Mouse (Mus musculus): ENCODE measurements around the gene Slc25a42. TPM values are rescaled to one million over a fixed set of nuclear protein-coding genes. Genes with fewer than 3 reads are reported as not detected.

Gene Slc25a42
- polyA plus RNA-seq (2015; fragmentation: Nextera tagmentation; extraction: Ambion mirVana): 4.0 and 7.2 TPM in 2 replicates

- under 1% methylated on average over 63 of the region's 66 CpGs for WGBS
- no peaks in the 10 kb centered on the region for H3K36me3 ChIP-seq (ENCODE audit: control insufficient read depth, insufficient read depth)
- H3K9me3 ChIP-seq (ENCODE audit: control insufficient read depth, low read length): no peaks in the 10 kb centered on the region
- H3K4me1 ChIP-seq (replicated peaks; ENCODE audit: control insufficient read depth, insufficient read depth, low read length): peaks cover 15% of the 10 kb centered on the region
- H3K9ac ChIP-seq (replicated peaks; ENCODE audit: low read depth, low read length): peak within 1 kb of the TSS; percentile 67
- peak within 1 kb of the TSS; percentile 26; the same call in 1 of the 2 replicates for H3K27ac ChIP-seq (ENCODE audit: low read length)
- ATAC-seq: peak; percentile 99
- H3K4me2 ChIP-seq (ENCODE audit: low read length): peak within 1 kb of the TSS; percentile 96
- peak within 1 kb of the TSS; percentile 69 for H3K4me3 ChIP-seq (replicated peaks; ENCODE audit: low read length)
- no peaks in the 10 kb centered on the region for H3K27me3 ChIP-seq (replicated peaks; ENCODE audit: control insufficient read depth, insufficient read depth, low read length)
Measured at GRCm38 (mm10) chr8:70212112-70213055, at the start of gene Slc25a42. TSS of gene Slc25a42 (minus strand) at chr8:70212305.

- Histone ChIP-seq H3K9ac (replicated peaks; ENCODE audit: low read depth, low read length) (no peak overlapping the region), H3K4me2 (ENCODE audit: low read length) (no peak overlapping the region), H3K4me1 (replicated peaks; ENCODE audit: control insufficient read depth, insufficient read depth, low read length) (no peaks in the 10 kb centered on the region), H3K27me3 (replicated peaks; ENCODE audit: control insufficient read depth, insufficient read depth, low read length) (no peaks in the 10 kb centered on the region), H3K4me3 (replicated peaks; ENCODE audit: low read length) (no peak overlapping the region), H3K27ac (ENCODE audit: low read length) (no peak overlapping the region), H3K36me3 (ENCODE audit: control insufficient read depth, insufficient read depth) (peaks cover 69% of the 10 kb centered on the region), H3K9me3 (ENCODE audit: control insufficient read depth, low read length) (no peaks in the 10 kb centered on the region)
- no peak for ATAC-seq
- 93% methylated on average over 2 of the region's 2 CpGs for WGBS
Measured at GRCm38 (mm10) chr8:70259043-70259442, 46.9 kb upstream of the Slc25a42 start.

- no peaks in the 10 kb centered on the region for H3K27me3 ChIP-seq (replicated peaks; ENCODE audit: control insufficient read depth, insufficient read depth, low read length)
- no peaks in the 10 kb centered on the region for H3K9me3 ChIP-seq (ENCODE audit: control insufficient read depth, low read length)
- no peak overlapping the region for H3K9ac ChIP-seq (replicated peaks; ENCODE audit: low read depth, low read length)
- H3K4me2 ChIP-seq (ENCODE audit: low read length): no peak overlapping the region
- no peak overlapping the region for H3K4me3 ChIP-seq (replicated peaks; ENCODE audit: low read length)
- H3K4me1 ChIP-seq (replicated peaks; ENCODE audit: control insufficient read depth, insufficient read depth, low read length): no peaks in the 10 kb centered on the region
- H3K36me3 ChIP-seq (ENCODE audit: control insufficient read depth, insufficient read depth): peaks cover 67% of the 10 kb centered on the region
- no peak overlapping the region for H3K27ac ChIP-seq (ENCODE audit: low read length)
- WGBS: 96% methylated on average over 5 of the region's 5 CpGs
- no peak for ATAC-seq
Measured at GRCm38 (mm10) chr8:70258600-70258999, 46.5 kb upstream of the Slc25a42 start.

GRCm38 (mm10) chr8:70257456-70257855 is 45.4 kb upstream of the Slc25a42 start:
- Histone ChIP-seq H3K9me3 (ENCODE audit: control insufficient read depth, low read length) (no peaks in the 10 kb centered on the region), H3K4me1 (replicated peaks; ENCODE audit: control insufficient read depth, insufficient read depth, low read length) (no peaks in the 10 kb centered on the region), H3K4me3 (replicated peaks; ENCODE audit: low read length) (no peak overlapping the region), H3K36me3 (ENCODE audit: control insufficient read depth, insufficient read depth) (peaks cover 66% of the 10 kb centered on the region), H3K27ac (ENCODE audit: low read length) (no peak overlapping the region), H3K27me3 (replicated peaks; ENCODE audit: control insufficient read depth, insufficient read depth, low read length) (no peaks in the 10 kb centered on the region), H3K4me2 (ENCODE audit: low read length) (no peak overlapping the region), H3K9ac (replicated peaks; ENCODE audit: low read depth, low read length) (no peak overlapping the region)
- WGBS: 85% methylated on average over 3 of the region's 3 CpGs
- no peak for ATAC-seq

GRCm38 (mm10) chr8:70254628-70255027 is 42.5 kb upstream of the Slc25a42 start:
- Histone ChIP-seq H3K27me3 (replicated peaks; ENCODE audit: control insufficient read depth, insufficient read depth, low read length) (no peaks in the 10 kb centered on the region), H3K9ac (replicated peaks; ENCODE audit: low read depth, low read length) (no peak overlapping the region), H3K27ac (ENCODE audit: low read length) (no peak overlapping the region), H3K4me1 (replicated peaks; ENCODE audit: control insufficient read depth, insufficient read depth, low read length) (no peaks in the 10 kb centered on the region), H3K4me3 (replicated peaks; ENCODE audit: low read length) (no peak overlapping the region), H3K4me2 (ENCODE audit: low read length) (no peak overlapping the region), H3K36me3 (ENCODE audit: control insufficient read depth, insufficient read depth) (peaks cover 60% of the 10 kb centered on the region), H3K9me3 (ENCODE audit: control insufficient read depth, low read length) (no peaks in the 10 kb centered on the region)
- ATAC-seq: no peak
- 75% methylated on average over 1 of the region's 1 CpGs for WGBS

GRCm38 (mm10) chr8:70247841-70248240 is 35.7 kb upstream of the Slc25a42 start:
- no peak for ATAC-seq
- WGBS: 87% methylated on average over 3 of the region's 3 CpGs
- H3K4me2 ChIP-seq (ENCODE audit: low read length): no peak overlapping the region
- H3K4me3 ChIP-seq (replicated peaks; ENCODE audit: low read length): no peak overlapping the region
- H3K4me1 ChIP-seq (replicated peaks; ENCODE audit: control insufficient read depth, insufficient read depth, low read length): peaks cover 13% of the 10 kb centered on the region; the same call in 1 of the 2 replicates
- H3K27me3 ChIP-seq (replicated peaks; ENCODE audit: control insufficient read depth, insufficient read depth, low read length): no peaks in the 10 kb centered on the region
- no peak overlapping the region for H3K9ac ChIP-seq (replicated peaks; ENCODE audit: low read depth, low read length)
- no peak overlapping the region for H3K27ac ChIP-seq (ENCODE audit: low read length)
- peaks cover 39% of the 10 kb centered on the region for H3K36me3 ChIP-seq (ENCODE audit: control insufficient read depth, insufficient read depth)
- no peaks in the 10 kb centered on the region for H3K9me3 ChIP-seq (ENCODE audit: control insufficient read depth, low read length)

- no peak overlapping the region for H3K4me2 ChIP-seq (ENCODE audit: low read length)
- no peak overlapping the region for H3K27ac ChIP-seq (ENCODE audit: low read length)
- no peak overlapping the region for H3K9ac ChIP-seq (replicated peaks; ENCODE audit: low read depth, low read length)
- no peaks in the 10 kb centered on the region for H3K9me3 ChIP-seq (ENCODE audit: control insufficient read depth, low read length)
- H3K4me1 ChIP-seq (replicated peaks; ENCODE audit: control insufficient read depth, insufficient read depth, low read length): peaks cover 13% of the 10 kb centered on the region; the same call in 1 of the 2 replicates
- no peaks in the 10 kb centered on the region for H3K27me3 ChIP-seq (replicated peaks; ENCODE audit: control insufficient read depth, insufficient read depth, low read length)
- WGBS: 90% methylated on average over 6 of the region's 6 CpGs
- ATAC-seq: no peak
- peaks cover 31% of the 10 kb centered on the region for H3K36me3 ChIP-seq (ENCODE audit: control insufficient read depth, insufficient read depth)
- H3K4me3 ChIP-seq (replicated peaks; ENCODE audit: low read length): no peak overlapping the region
Measured at GRCm38 (mm10) chr8:70246622-70247021, 34.5 kb upstream of the Slc25a42 start.

- no peaks in the 10 kb centered on the region for H3K9me3 ChIP-seq (ENCODE audit: control insufficient read depth, low read length)
- no peak overlapping the region for H3K4me2 ChIP-seq (ENCODE audit: low read length)
- peaks cover 43% of the 10 kb centered on the region for H3K36me3 ChIP-seq (ENCODE audit: control insufficient read depth, insufficient read depth)
- no peak overlapping the region for H3K4me3 ChIP-seq (replicated peaks; ENCODE audit: low read length)
- H3K4me1 ChIP-seq (replicated peaks; ENCODE audit: control insufficient read depth, insufficient read depth, low read length): peaks cover 15% of the 10 kb centered on the region
- no peaks in the 10 kb centered on the region for H3K27me3 ChIP-seq (replicated peaks; ENCODE audit: control insufficient read depth, insufficient read depth, low read length)
- no peak for ATAC-seq
- H3K27ac ChIP-seq (ENCODE audit: low read length): no peak overlapping the region
- no peak overlapping the region for H3K9ac ChIP-seq (replicated peaks; ENCODE audit: low read depth, low read length)
- WGBS: 94% methylated on average over 5 of the region's 5 CpGs
Measured at GRCm38 (mm10) chr8:70240642-70241041, 28.5 kb upstream of the Slc25a42 start.

- no peak overlapping the region for H3K4me2 ChIP-seq (ENCODE audit: low read length)
- no peak for ATAC-seq
- H3K36me3 ChIP-seq (ENCODE audit: control insufficient read depth, insufficient read depth): peaks cover 31% of the 10 kb centered on the region
- no peak overlapping the region for H3K4me3 ChIP-seq (replicated peaks; ENCODE audit: low read length)
- 92% methylated on average over 2 of the region's 2 CpGs for WGBS
- H3K4me1 ChIP-seq (replicated peaks; ENCODE audit: control insufficient read depth, insufficient read depth, low read length): peaks cover 20% of the 10 kb centered on the region
- no peaks in the 10 kb centered on the region for H3K27me3 ChIP-seq (replicated peaks; ENCODE audit: control insufficient read depth, insufficient read depth, low read length)
- H3K27ac ChIP-seq (ENCODE audit: low read length): no peak overlapping the region
- H3K9ac ChIP-seq (replicated peaks; ENCODE audit: low read depth, low read length): no peak overlapping the region
- no peaks in the 10 kb centered on the region for H3K9me3 ChIP-seq (ENCODE audit: control insufficient read depth, low read length)
Measured at GRCm38 (mm10) chr8:70237842-70238241, 25.7 kb upstream of the Slc25a42 start.

Measured in forebrain, embryonic 16.5 days (tissue).